Mouse (Mus musculus) E14TG2a.4 (cell line): ENCODE results near the gene Clrn3.

ENCODE experiments used
- CTCF ChIP-seq: conservative IDR thresholded peaks from 2 replicates; pipeline ENCODE4 v1.5.1; 2014; ENCODE audit warnings: low read length
- POU5F1 ChIP-seq: IDR thresholded peaks from 2 replicates; pipeline ENCODE4 v1.6.1; 2014; ENCODE audit warnings: low read length, borderline replicate concordance

- TF ChIP-seq CTCF: no peak
- no peak for TF ChIP-seq POU5F1
Observed at GRCm38 (mm10) chr7:135479912-135480311, 48.5 kb downstream of the Clrn3 start.
